Mouse (Mus musculus) liver, adult 2 months (tissue): Measurements from ENCODE around the gene Atp8b2.

ENCODE experiments used
- CTCF ChIP-seq: fragments of 200-500 bp; IDR thresholded peaks from 2 replicates; pipeline ENCODE4 v1.5.1; 2011; ENCODE audit warnings: low read depth, low read length, control low read depth
- POLR2A ChIP-seq: fragments of 200-500 bp; IDR thresholded peaks from 2 replicates; pipeline ENCODE4 v1.6.1; 2011; ENCODE audit warnings: low read length, control low read depth; ENCODE audit not compliant: insufficient read depth; ENCODE audit errors: extremely low read depth

DNA sequence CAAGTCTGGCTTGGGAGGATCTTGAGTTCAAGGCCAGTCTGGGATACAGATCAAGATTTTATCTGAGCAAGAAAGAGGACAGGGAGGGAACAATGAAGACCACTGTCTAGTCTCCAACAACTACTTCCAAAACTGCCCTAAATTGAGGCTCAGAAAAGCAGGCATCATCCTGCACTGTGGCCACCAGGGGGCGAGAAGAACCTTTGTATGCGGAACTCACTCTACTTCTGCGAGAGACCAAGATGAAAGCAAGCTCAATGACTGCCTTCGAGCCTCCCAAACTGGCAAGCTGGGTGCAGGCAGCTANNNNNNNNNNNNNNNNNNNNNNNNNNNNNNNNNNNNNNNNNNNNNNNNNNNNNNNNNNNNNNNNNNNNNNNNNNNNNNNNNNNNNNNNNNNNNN lies 9.9 kb downstream of the Atp8b2 start:
- TF ChIP-seq POLR2A (no peak), CTCF (peak; percentile 83)
